Mouse (Mus musculus) spleen, postnatal 4 days (tissue): ENCODE measurements at regions not wholly inside any gene's neighbourhood (a gene's known extent, or its start where the extent isn't known, plus 50 kb on each side); places are given as distances from the start of the nearest gene placed in this dataset.
"Not testable (repeated sequence)": the region's sequence is repeated elsewhere in the genome, so short reads cannot be mapped to it uniquely, and the experiment has no call there.

Experiments used
- DNase-seq, 2 experiments: peaks; one replicate each; pipeline ENCODE4 v3.0.0; 2022; ENCODE audit warnings: low spot score in 2 of 2

DNA sequence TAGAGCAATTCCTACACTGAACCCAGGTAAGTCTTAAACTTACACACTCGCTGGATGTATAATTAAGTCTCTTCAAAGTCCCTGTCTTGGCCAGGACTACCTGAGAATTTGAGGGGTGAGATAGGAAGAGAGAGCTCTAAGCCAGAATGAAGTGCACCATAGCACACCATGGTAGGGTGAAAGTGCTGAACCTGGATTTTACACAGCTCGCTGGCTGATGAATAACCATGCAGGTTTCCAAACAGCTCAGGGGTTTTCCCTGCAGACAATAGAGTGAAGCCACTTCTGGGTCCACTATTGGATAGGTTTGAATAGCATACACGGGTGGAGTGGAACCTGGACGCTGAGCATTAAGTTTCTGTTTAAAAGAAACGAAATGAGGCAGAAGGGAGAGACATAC is 180.7 kb upstream of the Plxna2 start:
- DNase-seq = no peak

DNA sequence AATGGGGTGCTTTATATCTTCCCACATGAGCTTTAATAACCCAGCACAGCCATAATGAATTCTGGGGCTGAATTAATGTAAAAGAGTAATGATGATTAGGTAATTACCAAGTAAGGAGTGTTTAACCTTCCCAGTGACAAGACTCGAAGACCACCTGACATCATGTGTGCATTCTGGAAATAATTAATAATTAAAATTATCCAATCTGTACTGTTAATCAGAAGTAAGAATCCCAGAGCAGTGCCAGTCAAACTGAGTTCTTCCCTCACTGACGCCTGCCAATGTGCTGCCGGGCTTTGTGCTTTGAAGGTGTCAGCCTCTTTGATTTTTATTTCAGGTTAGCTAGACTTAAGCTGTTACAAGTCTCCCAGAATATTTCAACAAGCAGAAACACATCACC is 183.0 kb upstream of the Plxna2 start:
- DNase-seq = no peak

DNA sequence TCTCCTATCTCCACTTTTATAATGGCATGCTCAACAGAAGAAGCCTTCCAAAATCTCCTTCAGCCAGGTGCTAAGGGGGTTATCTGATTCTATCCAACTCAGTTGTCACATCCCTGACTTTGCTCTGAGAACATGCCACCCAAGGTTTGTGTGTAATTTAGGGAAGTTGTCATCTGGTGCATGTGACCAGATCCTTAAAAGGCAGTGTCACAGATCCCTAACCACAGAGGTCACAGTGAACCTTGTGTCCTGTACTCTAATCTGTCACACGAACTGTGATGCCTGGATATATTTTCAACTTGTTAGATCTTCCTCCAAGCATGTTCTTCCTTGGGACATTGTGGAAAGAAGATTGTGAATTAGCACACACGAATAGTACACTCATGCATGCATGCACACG is 189.4 kb upstream of the Plxna2 start:
- no peak for DNase-seq

DNA sequence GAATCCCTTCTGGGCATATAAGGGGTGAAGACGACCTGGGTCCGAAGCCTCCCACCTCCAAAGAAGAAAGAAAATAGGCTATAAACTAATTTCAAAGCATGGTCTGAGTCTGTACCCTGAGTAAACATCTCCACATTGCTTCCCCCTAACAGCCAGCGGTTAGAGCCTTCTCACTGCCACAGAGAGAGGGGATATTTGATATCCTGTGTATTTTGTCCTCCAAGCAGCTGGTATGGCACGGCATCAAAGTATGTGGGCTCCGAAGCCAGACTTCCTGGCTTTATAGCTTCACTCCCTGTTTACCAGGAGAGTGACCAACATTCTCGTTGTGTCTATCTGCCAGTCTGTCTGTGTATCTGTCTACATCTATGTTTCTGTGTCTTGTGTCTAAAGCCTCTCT is 191.7 kb upstream of the Plxna2 start:
- DNase-seq = no peak

DNA sequence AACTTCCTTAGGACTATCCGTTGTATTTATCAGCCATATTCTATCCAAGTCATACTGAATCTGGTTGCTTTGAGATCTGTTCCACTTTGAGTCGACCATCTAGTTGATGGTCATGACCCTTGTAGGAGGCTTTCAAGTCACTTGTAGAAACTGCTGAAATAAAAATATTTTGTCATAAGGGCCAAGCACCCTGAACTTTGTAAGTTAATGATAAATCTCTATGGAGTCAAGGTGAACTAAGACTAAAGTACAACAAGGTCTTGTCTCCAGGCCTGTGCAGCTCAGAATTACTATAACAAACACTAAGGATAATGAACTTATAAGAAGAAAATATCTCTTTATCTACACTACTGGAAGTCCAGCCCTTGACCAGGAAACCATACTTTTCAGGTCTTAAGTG is 193.8 kb upstream of the Plxna2 start:
- no peak for DNase-seq

DNA sequence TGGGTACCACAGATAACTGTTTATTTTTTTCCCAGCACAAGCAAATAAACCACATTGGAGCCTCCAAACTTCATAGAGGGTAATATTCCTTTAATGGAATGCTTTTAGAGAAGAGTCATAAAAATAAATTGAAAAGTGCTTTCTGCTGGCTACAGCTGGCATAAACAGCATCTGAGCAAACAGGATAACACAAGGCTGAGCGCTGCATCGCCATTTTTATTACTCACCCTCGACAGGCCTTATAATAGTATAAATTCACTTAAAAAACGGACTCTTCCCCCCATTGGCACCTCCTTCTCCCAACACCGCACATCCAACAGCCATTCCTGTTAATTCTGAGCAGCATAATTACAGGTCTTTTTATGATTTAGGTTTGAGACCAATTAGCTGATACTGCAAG is 205.8 kb upstream of the Plxna2 start:
- no peak for DNase-seq

DNA sequence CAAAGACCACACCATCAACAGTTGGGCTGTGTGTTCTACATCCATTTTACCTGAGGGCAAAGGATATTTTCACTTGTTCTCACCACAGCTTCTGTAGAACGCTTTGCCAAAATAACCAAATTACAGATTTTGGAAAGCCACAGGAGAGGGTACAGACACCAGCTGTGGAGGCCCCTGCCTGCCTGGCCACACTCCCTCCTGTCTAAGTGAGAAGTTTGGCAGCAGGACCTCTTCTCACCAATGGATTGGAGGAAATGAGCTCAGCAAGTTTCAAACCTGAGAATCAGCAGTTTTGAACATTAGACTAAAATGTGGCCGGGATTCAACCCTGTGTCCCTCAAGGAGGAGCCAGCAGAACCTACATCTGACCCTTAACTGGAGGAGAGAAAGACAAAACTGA is 206.2 kb upstream of the Plxna2 start:
- no peak for DNase-seq

DNA sequence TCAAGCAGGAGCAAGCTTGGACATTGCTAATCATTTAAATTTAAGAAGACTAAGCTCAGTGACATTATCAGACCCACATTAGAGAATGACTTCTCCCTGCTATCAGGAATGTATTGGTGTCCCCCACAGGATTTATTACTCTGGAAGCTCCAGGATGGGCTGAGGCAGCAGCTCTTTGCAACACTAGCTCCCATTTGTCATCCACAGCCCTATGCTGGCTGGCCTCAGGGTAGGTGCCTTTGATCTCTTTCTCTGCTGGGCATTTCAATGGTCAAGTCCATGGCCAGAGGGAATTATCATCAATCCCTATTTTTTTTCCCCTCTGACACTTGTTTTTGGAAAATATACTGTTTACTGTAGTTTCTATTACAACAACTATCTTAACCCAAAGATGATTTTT is 218.7 kb upstream of the Plxna2 start:
- DNase-seq = no peak

DNA sequence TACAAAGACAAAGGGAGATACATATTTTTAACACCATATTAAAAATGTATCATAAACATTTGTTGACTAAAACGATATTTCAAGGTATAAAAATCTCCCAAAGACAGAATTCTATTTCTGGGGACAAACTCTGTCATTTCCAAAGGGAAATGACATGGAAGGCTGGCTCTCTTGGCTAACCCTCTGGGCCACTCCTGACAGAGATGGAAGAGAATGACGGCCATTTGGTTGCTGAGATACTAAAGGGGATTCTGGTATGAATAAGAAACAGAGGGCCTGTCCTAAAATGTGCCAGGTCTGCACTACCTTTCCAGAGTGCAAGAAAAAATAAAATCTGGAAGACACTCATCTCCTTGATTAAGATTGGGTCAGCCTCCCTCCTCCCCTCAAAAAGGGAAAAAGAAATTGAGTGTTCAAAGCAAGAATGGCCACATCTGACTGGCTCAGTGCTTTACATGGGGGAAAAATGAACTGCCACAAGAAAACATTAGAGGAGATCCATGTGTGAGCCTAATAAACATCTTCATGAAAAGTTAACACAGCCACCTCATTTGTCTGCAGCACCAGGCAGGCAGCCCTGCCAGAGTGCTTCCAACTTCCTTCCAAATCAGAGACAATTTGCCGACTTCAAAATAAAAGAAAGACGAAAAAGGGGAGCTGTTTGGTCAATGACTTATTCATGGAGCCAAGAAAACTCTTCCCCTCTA is 221.1 kb upstream of the Plxna2 start:
- DNase-seq = no peak

DNA sequence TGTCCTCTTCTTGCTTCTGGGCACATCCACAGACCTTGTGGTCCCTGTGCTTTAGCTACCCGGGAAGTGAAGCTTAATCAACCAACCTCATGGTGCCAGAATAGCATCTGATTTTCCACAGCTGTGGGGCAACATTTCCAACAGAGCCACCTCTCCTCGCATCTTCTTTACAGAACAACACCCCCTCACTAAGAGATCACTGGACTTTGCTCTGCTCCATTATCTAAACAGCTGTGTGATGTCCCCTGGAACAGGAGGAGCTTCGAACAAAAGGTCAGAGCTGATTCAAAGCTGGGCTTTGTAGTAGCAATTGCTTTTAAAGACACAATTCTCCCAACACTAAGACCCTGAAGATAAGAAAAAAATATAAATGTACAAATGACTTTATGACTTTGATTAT is 224.3 kb upstream of the Plxna2 start:
- DNase-seq = no peak

DNA sequence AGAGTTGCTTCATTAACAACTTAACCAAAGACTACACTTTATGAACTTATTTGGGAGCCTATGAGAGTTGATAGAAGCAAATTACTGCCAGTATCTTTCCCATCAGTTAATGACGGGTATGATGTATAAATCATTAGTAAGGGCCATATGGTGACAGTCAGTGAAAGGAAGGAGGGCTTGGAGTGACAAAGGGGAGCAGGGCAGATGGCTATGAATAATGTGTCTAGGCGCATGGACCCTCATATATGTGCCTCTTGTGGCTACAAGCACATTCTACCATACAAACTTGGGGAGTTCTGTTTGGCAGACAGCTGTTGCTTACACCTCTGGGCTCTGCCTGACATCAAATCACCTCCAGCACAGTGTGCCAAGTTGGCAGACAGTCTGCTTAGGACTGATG is 227.8 kb upstream of the Plxna2 start:
- DNase-seq = no peak

DNA sequence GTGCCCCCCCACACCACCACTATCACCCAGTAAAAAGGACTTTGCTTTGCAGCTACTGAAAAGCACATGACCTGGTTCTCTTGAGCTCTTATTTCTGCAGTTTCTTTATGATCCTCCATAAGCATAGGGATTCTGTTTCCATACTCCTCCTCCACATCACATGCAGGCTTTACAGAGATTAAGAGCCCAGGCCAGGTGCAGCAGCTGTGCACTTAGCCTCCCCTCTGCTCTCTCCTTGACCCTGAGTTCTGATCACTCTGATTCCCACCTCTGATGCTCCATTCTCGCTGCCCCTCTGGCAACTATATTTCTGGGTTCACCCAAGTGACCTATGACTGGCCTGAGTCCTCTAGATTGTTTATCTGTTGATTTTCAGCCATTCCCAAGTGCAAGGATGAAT is 239.9 kb upstream of the Plxna2 start:
- DNase-seq = no peak

DNA sequence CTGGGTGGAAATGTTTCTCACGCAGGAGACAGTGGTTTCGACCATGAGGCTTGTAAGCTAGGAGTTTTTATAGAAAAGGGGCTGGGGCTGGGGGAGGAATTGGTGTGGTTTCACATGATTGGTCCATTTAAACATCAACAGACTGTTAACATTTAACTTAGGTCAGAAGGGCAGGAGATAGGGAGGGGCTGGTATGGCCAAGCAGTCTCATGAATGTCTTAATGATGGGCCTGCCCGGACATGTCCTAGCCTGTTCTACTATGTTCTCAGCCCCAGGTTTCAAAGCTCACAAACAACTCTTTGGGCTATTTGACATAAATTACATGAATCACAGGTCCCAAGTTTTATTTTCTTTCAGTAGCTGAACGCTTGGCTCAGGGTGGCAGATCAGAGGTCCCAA is 244.5 kb upstream of the Plxna2 start:
- not testable (repeated sequence) for DNase-seq

DNA sequence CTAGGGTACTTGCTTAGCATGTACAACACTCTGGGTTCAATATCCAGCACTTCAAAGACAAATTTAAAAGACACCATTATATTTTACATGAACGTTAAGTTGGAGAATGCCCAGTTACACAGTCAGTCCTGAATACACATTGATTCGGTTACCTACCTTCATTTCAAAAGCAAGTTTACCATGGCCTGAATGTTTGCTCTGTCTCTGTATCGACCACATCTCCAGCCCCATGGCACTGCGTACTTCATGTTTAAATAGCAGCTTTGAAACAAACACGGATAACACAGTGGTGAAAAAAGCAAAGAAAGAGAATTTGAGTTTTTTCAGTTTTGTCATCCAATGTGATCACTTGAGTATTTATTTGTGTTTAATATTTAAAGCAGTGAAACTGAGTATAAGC is 254.1 kb upstream of the Plxna2 start:
- DNase-seq = no peak

DNA sequence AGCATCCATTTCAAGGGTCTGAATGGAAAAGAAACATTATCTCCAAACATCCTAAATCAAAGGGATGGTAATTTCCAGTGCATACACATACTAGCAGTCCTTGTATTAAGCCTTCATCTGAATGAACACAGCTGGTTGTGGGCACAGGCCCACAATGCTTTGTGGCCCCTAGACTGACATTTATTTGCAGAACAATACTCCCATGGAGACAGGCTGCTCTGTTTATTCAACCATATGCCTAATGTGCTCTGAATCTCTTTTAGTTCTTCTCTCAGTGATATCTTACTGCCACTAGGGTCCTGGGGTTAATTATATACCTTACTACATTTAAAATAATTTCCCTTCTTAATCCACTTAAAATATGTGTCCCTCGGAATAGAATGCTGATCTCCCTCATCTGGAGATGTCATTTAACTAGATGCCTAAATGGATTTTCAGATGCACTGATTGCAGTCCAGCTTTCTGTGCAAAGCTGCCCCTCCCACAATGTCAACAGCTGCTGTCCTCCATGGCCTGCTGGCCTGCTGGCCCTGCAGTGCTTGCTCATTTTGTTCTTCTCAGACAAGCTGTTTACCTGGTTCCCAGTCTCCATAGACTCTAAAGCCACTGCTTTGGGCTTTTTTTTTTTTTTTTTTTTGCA is 254.8 kb upstream of the Plxna2 start:
- no peak for DNase-seq

DNA sequence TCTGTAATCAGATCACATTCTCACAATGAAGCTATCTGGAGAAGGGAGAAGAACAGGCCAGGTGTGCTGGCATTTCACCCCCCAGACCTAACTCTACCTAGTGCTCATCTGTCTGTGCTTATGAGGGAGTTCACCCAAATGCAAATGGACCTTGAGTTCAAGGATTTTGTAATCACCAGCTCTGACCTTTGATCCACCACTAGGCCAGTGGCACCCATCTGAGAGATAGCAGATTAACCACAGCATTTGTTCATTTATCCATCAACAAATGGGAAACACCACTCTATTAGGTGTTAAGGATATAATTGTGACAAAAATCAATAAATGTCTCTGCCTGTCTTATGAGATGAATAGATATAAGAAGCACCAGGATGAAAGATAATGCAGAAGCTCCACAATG is 255.7 kb upstream of the Plxna2 start:
- no peak for DNase-seq

DNA sequence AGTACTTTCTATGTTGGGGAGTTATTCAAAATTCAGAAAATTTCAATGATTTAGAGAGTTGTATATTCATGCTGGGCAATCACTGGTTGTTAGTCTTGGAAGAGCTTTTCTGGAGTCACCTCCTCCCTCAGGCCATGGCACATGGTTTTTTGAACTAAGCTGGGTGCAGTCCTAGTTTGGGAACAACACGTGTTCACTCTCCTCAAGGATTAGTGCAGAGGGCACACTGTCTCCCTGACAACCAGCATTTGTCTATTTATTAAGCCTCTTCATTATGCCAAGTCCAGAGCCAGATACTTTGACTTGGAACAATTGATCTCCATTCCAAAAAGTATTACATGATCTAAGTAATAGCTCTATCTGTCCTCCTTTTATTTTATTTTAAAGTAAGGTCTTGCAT is 256.7 kb upstream of the Plxna2 start:
- no peak for DNase-seq

DNA sequence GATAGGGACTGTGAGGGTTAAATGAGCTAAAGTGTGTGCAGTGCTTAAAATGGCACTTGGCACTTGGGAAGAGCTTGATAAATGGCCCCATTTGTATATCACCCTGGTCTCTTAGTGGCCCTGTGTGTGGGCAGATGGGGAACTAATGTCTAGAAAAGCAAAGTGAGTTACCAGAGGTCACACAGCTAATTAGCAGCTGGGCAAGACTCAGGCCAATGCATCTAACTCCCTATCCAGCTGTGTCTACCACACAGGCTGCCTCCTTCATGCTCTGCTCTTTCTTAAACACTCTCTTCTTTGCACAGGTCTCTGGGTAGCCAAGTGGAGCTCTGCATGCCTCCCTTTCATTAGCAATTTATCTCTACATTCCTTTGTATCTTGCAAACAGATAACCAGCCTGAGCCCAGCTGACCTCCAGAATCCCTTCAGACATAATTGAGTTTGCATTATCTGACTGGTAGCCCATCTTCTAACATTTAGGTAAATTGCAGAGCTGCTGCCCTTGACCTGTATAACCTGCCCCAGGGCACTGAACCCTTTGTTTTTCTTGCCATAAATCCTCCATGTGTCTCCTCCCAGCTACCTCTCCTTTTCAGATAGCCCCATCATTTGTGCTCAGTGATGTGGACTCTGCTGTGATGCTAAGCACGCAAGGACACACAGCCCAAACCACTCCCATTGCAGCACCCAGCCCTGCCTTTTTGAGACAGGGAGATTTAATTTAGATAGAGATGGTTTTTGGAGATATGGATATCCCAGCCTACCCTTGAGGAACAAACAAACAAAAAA is 263.5 kb upstream of the Plxna2 start:
- no peak for DNase-seq

DNA sequence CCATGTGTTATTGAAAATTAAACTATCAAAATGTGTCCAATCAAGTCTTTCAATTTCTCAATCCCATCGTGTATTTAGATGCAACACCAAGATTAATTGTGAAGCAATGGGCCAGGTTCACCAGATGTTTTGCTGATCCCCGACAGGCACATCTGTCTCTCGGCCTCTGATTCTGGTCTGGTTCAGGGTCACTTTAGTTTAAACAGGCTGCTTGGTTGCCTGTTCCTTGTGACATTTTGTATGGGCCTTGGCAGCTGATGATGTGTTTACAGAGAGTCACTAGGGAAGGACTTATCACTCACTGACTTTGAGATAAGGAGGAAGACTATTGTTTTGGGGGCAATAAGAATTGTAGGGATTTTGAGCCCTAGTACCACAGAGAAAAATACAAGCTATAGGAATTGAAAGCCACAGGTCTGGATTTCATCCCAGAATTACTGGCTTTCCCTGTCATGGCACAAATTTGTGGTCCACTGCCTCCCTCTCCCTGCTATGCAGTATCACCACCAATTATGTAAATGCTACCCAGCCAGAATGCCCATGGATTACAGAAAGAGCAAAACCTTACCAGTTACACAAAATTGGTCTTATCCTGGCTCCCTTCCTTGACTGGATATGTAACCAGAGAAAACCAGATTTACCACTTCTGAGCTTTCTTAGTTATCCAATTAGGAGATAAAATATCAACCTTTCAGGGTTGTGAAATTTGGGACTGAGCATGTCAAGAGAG is 272.5 kb upstream of the Plxna2 start:
- no peak for DNase-seq

DNA sequence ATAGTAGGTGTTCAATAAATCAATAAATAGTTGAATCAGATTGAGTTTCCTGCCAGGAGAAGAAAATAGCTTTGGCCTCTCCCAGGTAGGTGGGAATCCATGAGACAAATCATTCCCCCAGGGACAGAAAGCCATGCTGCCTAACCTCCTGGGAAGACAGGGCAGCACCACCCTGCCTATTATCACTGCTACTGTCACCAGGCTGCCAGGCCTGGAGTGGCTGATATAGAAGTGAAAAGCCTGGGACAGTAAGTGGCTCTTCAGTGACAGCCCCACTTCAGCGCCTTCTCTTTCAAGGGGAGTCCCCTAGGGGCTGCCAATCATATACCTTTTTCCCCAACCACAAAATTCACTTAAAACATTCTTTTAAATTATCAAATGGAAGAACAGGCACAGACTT is 275.4 kb upstream of the Plxna2 start:
- no peak for DNase-seq

DNA sequence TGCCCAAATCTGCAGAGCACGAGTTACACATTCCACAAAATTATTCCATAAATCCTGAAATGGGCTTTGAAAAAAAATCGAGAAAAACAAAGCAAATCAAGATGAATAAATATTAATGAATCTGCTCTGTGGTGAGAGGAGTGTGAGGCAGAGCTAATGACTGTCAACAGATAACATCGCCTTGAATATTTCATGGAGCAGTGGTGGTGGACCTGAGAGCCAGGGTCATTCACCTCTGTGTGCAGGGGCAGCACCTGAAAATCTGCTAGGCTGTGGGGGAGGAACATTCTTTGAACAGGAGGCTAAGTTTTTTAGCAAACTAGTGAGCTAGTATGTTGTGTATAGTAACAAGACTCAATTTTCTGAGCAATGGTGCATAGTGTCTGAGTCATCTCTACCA is 276.3 kb upstream of the Plxna2 start:
- DNase-seq = no peak
